In the genomic region with DNA sequence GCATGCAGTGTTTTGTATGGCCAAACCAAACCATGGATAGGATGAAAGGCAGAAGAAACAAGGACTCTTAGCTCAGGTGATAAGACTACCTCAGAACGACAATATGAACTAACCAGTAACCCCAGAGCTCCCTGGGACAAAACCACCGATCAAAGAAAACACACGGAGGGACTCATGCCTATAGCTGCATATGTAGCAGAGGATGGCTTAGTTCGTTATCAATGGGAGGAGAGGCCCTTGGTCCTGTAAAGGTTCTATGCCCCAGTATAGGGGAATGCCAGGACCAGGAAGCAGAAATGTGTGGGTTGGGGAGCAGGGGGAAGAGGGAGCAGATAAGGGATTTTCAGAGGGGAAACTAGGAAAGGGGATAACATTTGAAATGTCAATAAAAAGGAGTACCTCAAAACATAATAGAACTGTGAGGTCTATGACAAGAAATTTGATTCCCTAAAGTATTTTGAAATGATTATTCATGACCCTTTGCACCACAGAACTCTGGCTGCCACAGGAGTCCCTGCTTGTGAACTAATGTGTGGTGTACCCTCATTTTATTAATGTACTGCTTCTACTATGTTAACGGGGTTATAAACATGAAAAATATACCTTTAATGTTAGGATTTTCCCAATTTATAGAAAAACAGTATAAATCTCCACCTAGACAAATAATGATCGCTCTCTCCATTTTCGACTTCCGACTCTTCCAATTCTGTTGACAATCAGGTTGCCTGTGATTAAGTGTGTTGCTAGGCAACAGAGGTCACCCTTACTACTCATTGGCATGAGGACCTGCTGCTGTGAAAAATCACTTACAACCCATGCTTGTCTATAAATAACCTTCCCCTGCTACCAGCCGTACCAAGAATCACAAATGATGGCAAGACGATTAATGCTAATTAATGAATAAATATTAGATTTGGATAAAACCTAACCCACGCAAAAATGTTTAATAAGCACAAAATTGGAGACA, we compare ENCODE assay signal across 9 mouse cellular contexts.
DNase-seq lines count a peak whose midpoint lies in the region; ATAC-seq lines count a peak whose summit lies in the region.
"Had no signal": no experiment of that assay in that cellular context is flagged by ENCODE, and none has a peak within 500 bp of the region (broad histone marks: within the 10 kb centered on the region; RNA-seq: fewer than 3 reads in every experiment).

No protein-coding gene starts in this region.

- H3K4me1 ChIP-seq in heart, embryonic 13.5 days: peaks cover 5% of the 10 kb centered on the region
- peaks cover 8% of the 10 kb centered on the region; the same call in 1 of the 2 replicates for H3K4me1 ChIP-seq in midbrain, embryonic 14.5 days (ENCODE audit: control insufficient read depth, insufficient read depth, low read length)

- DNase-seq in cerebellum, adult 9-10 months: peak; percentile 15
- DNase-seq in cerebellum, postnatal 36 days: no peak
- DNase-seq in brain, embryonic 18.5 days (ENCODE audit: low read depth, low spot score): peak; percentile 22
- peak; percentile 79 for DNase-seq in midbrain, embryonic 14.5 days
- DNase-seq in kidney, postnatal 10 days: no peak
- no peak for DNase-seq in cerebellum, adult 8-10 months
- DNase-seq: lung, postnatal 4 days had no signal

- H3K4me2 ChIP-seq in heart, embryonic 13.5 days: peak overlapping the region; percentile 41
- H3K4me2 ChIP-seq in midbrain, embryonic 14.5 days (ENCODE audit: low read length): peak overlapping the region; percentile 31; the same call in 1 of the 2 replicates

- H3K9me3 ChIP-seq in heart, embryonic 13.5 days: no peaks in the 10 kb centered on the region
- H3K9me3 ChIP-seq in midbrain, embryonic 14.5 days (ENCODE audit: control insufficient read depth, low read length): no peaks in the 10 kb centered on the region

- WGBS in heart, embryonic 13.5 days: 55% methylated on average over 11 of the region's 11 CpGs
- 43% methylated on average over 11 of the region's 11 CpGs for WGBS in midbrain, embryonic 14.5 days

- no peak for ATAC-seq in heart, embryonic 13.5 days (ENCODE audit: extremely low read depth, insufficient number of reproducible peaks, low FRiP score, low TSS enrichment)
- peak; percentile 70; the same call in 1 of the 2 replicates for ATAC-seq in midbrain, embryonic 14.5 days (ENCODE audit: low FRiP score, low TSS enrichment)
- no peak for ATAC-seq in megakaryocyte, adult 5-6 weeks (ENCODE audit: poor library complexity, severe bottlenecking)

- H3K9ac ChIP-seq in heart, embryonic 13.5 days: no peak overlapping the region
- no peak overlapping the region for H3K9ac ChIP-seq in midbrain, embryonic 14.5 days (replicated peaks; ENCODE audit: low read length)

- no peaks in the 10 kb centered on the region for H3K27me3 ChIP-seq in heart, embryonic 13.5 days (replicated peaks)
- no peaks in the 10 kb centered on the region for H3K27me3 ChIP-seq in midbrain, embryonic 14.5 days (ENCODE audit: control insufficient read depth, insufficient read depth, low read length)

- H3K4me3 ChIP-seq in heart, embryonic 13.5 days: peak overlapping the region; percentile 16; the same call in 1 of the 2 replicates
- H3K4me3 ChIP-seq in midbrain, embryonic 14.5 days (replicated peaks; ENCODE audit: low read depth, low read length): no peak overlapping the region

- H3K27ac ChIP-seq in heart, embryonic 13.5 days (replicated peaks): no peak overlapping the region
- 0 out of 2 replicates have a peak overlapping the region, but pooled peaks have one; percentile 37 for H3K27ac ChIP-seq in midbrain, embryonic 14.5 days (replicated peaks; ENCODE audit: low read depth, low read length)

- H3K36me3 ChIP-seq in heart, embryonic 13.5 days: no peaks in the 10 kb centered on the region
- H3K36me3 ChIP-seq in midbrain, embryonic 14.5 days (ENCODE audit: control insufficient read depth, insufficient read depth, low read length): no peaks in the 10 kb centered on the region

Comparison
In these comparisons a context has a peak if more than half of its experiments do, and no peak if none do; other contexts are left out.
1. DNase-seq: peak in cerebellum, adult 9-10 months (single experiment), brain, embryonic 18.5 days (single experiment) and midbrain, embryonic 14.5 days (single experiment); none in cerebellum, postnatal 36 days (0 of 2), kidney, postnatal 10 days (single experiment) and cerebellum, adult 8-10 months (single experiment).